Mouse (Mus musculus) MEL (cell line): ENCODE data around the gene Clpp. TPM values are rescaled to one million over a fixed set of nuclear protein-coding genes. Genes with fewer than 3 reads are reported as not detected.
A peak's percentile ranks its signal among the peaks of the same experiment; 100 is the strongest.

ENCODE experiments used
- DNase-seq: peaks from one replicate; pipeline ENCODE4 v3.0.0; 2011; ENCODE audit warnings: low read depth, low spot score
- H3K27ac ChIP-seq: 2 replicates; pipeline ENCODE4 v1.5.1; 2012; ENCODE audit warnings: low read depth, mild to moderate bottlenecking, control low read depth, low read length, moderate library complexity; ENCODE audit not compliant: control insufficient read depth
- H3K27me3 ChIP-seq, 2 experiments: fragments of 150-350 bp in 1 of 2; sonication (generic) in 1 of 2; 2 replicates each; pipeline ENCODE4 v1.6.1; 2012; ENCODE audit warnings: low read length in 2 of 2, mild to moderate bottlenecking in 2 of 2, improper control_type of control experiment in 1 of 2, moderate library complexity in 1 of 2; ENCODE audit not compliant: insufficient read depth in 2 of 2, control insufficient read depth in 1 of 2
- H3K36me3 ChIP-seq, 2 experiments: 2 replicates each; pipeline ENCODE4 v1.6.1; 2012 to 2014; ENCODE audit warnings: low read length in 2 of 2, improper control_type of control experiment in 1 of 2, inconsistent platforms in 1 of 2, mild to moderate bottlenecking in 1 of 2; ENCODE audit not compliant: insufficient read depth in 2 of 2, control insufficient read depth in 1 of 2
- H3K4me1 ChIP-seq, 2 experiments: fragments of 150-350 bp in 1 of 2; sonication (generic) in 1 of 2; 2 replicates each; pipeline ENCODE4 v1.6.1; 2012; ENCODE audit warnings: low read length in 2 of 2, improper control_type of control experiment in 1 of 2, mild to moderate bottlenecking in 1 of 2; ENCODE audit not compliant: insufficient read depth in 2 of 2, control insufficient read depth in 1 of 2
- H3K4me3 ChIP-seq, 2 experiments: fragments of 150-350 bp in 1 of 2; sonication (generic) in 1 of 2; 2 replicates each; pipeline ENCODE4 v1.5.1; 2012; ENCODE audit warnings: low read depth in 2 of 2, low read length in 2 of 2, mild to moderate bottlenecking in 2 of 2, moderate library complexity in 2 of 2, control low read depth in 1 of 2, improper control_type of control experiment in 1 of 2; ENCODE audit not compliant: control insufficient read depth in 1 of 2, insufficient read depth in 1 of 2
- H3K79me2 ChIP-seq: 2 replicates; pipeline ENCODE4 v1.6.1; 2012; ENCODE audit warnings: mild to moderate bottlenecking, low read length, moderate library complexity; ENCODE audit not compliant: control insufficient read depth, poor library complexity, insufficient read depth
- H3K9ac ChIP-seq: 2 replicates; pipeline ENCODE4 v1.6.1; 2012; ENCODE audit warnings: low read depth, mild to moderate bottlenecking, control low read depth, low read length, moderate library complexity; ENCODE audit not compliant: control insufficient read depth, poor library complexity, severe bottlenecking
- H3K9me3 ChIP-seq: fragments of 150-350 bp; sonication (generic); replicated peaks from 2 replicates; pipeline ENCODE4 v1.6.1; 2012; ENCODE audit warnings: mild to moderate bottlenecking, low read length, improper control_type of control experiment, moderate library complexity; ENCODE audit not compliant: insufficient read depth
- BHLHE40 ChIP-seq: IDR thresholded peaks from 2 replicates; pipeline ENCODE4 v1.6.1; 2012; ENCODE audit warnings: low read depth, mild to moderate bottlenecking, inconsistent platforms, low read length, improper control_type of control experiment, borderline replicate concordance
- CTCF ChIP-seq, 3 experiments: IDR thresholded peaks in 2 of 3; conservative IDR thresholded peaks in 1 of 3; 2 replicates each; pipeline ENCODE4 v1.5.1; 2011 to 2012; ENCODE audit warnings: low read length in 3 of 3, low read depth in 2 of 3, mild to moderate bottlenecking in 2 of 3, improper control_type of control experiment in 1 of 3, inconsistent platforms in 1 of 3, mixed read lengths in 1 of 3, moderate library complexity in 1 of 3; ENCODE audit not compliant: control insufficient read depth in 1 of 3, insufficient read depth in 1 of 3, poor library complexity in 1 of 3, severe bottlenecking in 1 of 3
- E2F4 ChIP-seq: IDR thresholded peaks from 2 replicates; pipeline ENCODE4 v1.6.1; 2011; ENCODE audit warnings: low read depth, low read length, improper control_type of control experiment, borderline replicate concordance
- EP300 ChIP-seq, 2 experiments: IDR thresholded peaks; 2 replicates each; pipeline ENCODE4 v1.6.1; 2011; ENCODE audit warnings: improper control_type of control experiment in 2 of 2, low read length in 2 of 2, low read depth in 1 of 2, mild to moderate bottlenecking in 1 of 2
- ETS1 ChIP-seq: IDR thresholded peaks from 2 replicates; pipeline ENCODE4 v1.6.1; 2012; ENCODE audit warnings: low read depth, mild to moderate bottlenecking, inconsistent platforms, low read length, improper control_type of control experiment, moderate library complexity
- GABPA ChIP-seq: IDR thresholded peaks from 2 replicates; pipeline ENCODE4 v1.6.1; 2012; ENCODE audit warnings: low read depth, mild to moderate bottlenecking, inconsistent platforms, low read length, improper control_type of control experiment, moderate library complexity
- GATA1 ChIP-seq: IDR thresholded peaks from 2 replicates; pipeline ENCODE4 v1.6.1; 2011; ENCODE audit warnings: low read depth, low read length, improper control_type of control experiment
- MAFK ChIP-seq: IDR thresholded peaks from 2 replicates; pipeline ENCODE4 v1.6.1; 2011; ENCODE audit warnings: low read depth, mild to moderate bottlenecking, low read length, improper control_type of control experiment, borderline replicate concordance
- MEF2A ChIP-seq: IDR thresholded peaks from 2 replicates; pipeline ENCODE4 v1.6.1; 2014; ENCODE audit warnings: low read depth, mild to moderate bottlenecking, inconsistent platforms, low read length, improper control_type of control experiment; ENCODE audit not compliant: poor library complexity, insufficient replicate concordance, severe bottlenecking; ENCODE audit errors: extremely low read depth
- MXI1 ChIP-seq: IDR thresholded peaks from 2 replicates; pipeline ENCODE4 v1.6.1; 2011; ENCODE audit warnings: mild to moderate bottlenecking, low read depth, low read length, improper control_type of control experiment
- MYC ChIP-seq: IDR thresholded peaks from 2 replicates; pipeline ENCODE4 v1.6.1; 2011; ENCODE audit warnings: low read depth, mild to moderate bottlenecking, low read length, improper control_type of control experiment, moderate library complexity
- NELFE ChIP-seq: IDR thresholded peaks from 2 replicates; pipeline ENCODE4 v1.6.1; 2011; ENCODE audit warnings: low read depth, low read length, improper control_type of control experiment
- POLR2A ChIP-seq, 2 experiments: IDR thresholded peaks; 2 replicates each; pipeline ENCODE4 v1.6.1; 2011 to 2012; ENCODE audit warnings: low read length in 2 of 2, mild to moderate bottlenecking in 2 of 2, control low read depth in 1 of 2, improper control_type of control experiment in 1 of 2, low read depth in 1 of 2, moderate library complexity in 1 of 2; ENCODE audit not compliant: control insufficient read depth in 1 of 2, insufficient read depth in 1 of 2, poor library complexity in 1 of 2
- RAD21 ChIP-seq: IDR thresholded peaks from 2 replicates; pipeline ENCODE4 v1.6.1; 2011; ENCODE audit warnings: mild to moderate bottlenecking, low read depth, low read length, improper control_type of control experiment
- RCOR1 ChIP-seq: IDR thresholded peaks from 2 replicates; pipeline ENCODE4 v1.6.1; 2012; ENCODE audit warnings: low read depth, mild to moderate bottlenecking, inconsistent platforms, low read length, improper control_type of control experiment
- SIN3A ChIP-seq: IDR thresholded peaks from 2 replicates; pipeline ENCODE4 v1.6.1; 2012; ENCODE audit warnings: low read length, improper control_type of control experiment, inconsistent platforms
- SMC3 ChIP-seq: IDR thresholded peaks from 2 replicates; pipeline ENCODE4 v1.6.1; 2011; ENCODE audit warnings: low read depth, low read length, improper control_type of control experiment
- TAL1 ChIP-seq: IDR thresholded peaks from 2 replicates; pipeline ENCODE4 v1.6.1; 2012; ENCODE audit warnings: mild to moderate bottlenecking, inconsistent platforms, low read length, moderate library complexity, mixed read lengths
- TBP ChIP-seq: IDR thresholded peaks from 2 replicates; pipeline ENCODE4 v1.8.0; 2011; ENCODE audit warnings: low read depth, low read length, improper control_type of control experiment
- TCF12 ChIP-seq: IDR thresholded peaks from 2 replicates; pipeline ENCODE4 v1.6.1; 2014; ENCODE audit warnings: low read depth, mild to moderate bottlenecking, inconsistent platforms, low read length, improper control_type of control experiment, moderate library complexity
- UBTF ChIP-seq: IDR thresholded peaks from 2 replicates; pipeline ENCODE4 v1.6.1; 2012; ENCODE audit warnings: low read depth, mild to moderate bottlenecking, inconsistent platforms, low read length, improper control_type of control experiment, moderate library complexity, borderline replicate concordance; ENCODE audit not compliant: insufficient read depth
- USF1 ChIP-seq: IDR thresholded peaks from 2 replicates; pipeline ENCODE4 v1.6.1; 2014; ENCODE audit warnings: low read depth, mild to moderate bottlenecking, inconsistent platforms, low read length, improper control_type of control experiment, moderate library complexity
- USF2 ChIP-seq, 2 experiments: IDR thresholded peaks; 2 replicates each; pipeline ENCODE4 v1.6.1; 2011 to 2012; ENCODE audit warnings: improper control_type of control experiment in 2 of 2, low read length in 2 of 2, borderline replicate concordance in 1 of 2, inconsistent platforms in 1 of 2, low read depth in 1 of 2, mild to moderate bottlenecking in 1 of 2; ENCODE audit not compliant: insufficient read depth in 1 of 2
- ZC3H11A ChIP-seq: IDR thresholded peaks from 2 replicates; pipeline ENCODE4 v1.6.1; 2012; ENCODE audit warnings: low read depth, mild to moderate bottlenecking, inconsistent platforms, low read length, improper control_type of control experiment
- ZNF384 ChIP-seq: IDR thresholded peaks from 2 replicates; pipeline ENCODE4 v1.6.1; 2012; ENCODE audit warnings: low read depth, mild to moderate bottlenecking, inconsistent platforms, low read length, improper control_type of control experiment
- polyA plus RNA-seq, 2 experiments: library from polyadenylated mRNA; stranded (reverse) in 1 of 2; unstranded in 1 of 2; fragments of >175 nt in 1 of 2; fragments of >200 nt in 1 of 2; gene quantifications; 2 replicates each; pipeline versions ENCODE4 v1.2.1 to v1.2.4; 2012; ENCODE audit warnings: low replicate concordance in 2 of 2, low read depth in 1 of 2; ENCODE audit not compliant: insufficient read length in 2 of 2, insufficient read depth in 1 of 2, missing spikeins in 1 of 2
- total RNA-seq: library from RNA; depleted of rRNA; stranded (reverse); fragments of 300-350 nt; gene quantifications from 2 replicates; pipeline ENCODE4 v1.2.3, GENCODE M21; 2012

Gene Clpp
- total and polyA plus RNA-seq, 3 experiments, result 177 to 178 TPM; not detected in 1

DNA sequence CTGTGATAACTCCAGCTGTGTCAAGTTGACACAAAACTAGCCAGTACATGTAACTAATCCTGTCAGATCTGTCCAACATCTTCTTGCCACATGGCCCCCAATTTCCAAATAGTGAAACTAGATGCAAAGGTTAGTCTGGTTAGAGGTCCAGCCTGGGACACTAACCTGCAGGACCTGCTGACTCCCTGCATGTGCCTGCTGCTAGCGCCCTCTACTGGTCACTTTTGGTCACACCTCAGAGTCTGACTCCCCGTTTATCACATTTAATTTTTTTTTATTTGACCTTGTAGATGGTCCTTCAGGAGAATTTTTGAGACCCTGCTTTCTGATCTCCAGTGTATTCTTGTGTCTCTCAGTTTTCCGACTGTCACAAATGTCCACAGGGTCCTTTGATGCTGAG lies 39.2 kb upstream of the Clpp start:
- Histone ChIP-seq H3K27ac (no peak overlapping the region), H3K9ac (no peak overlapping the region)
- TF ChIP-seq RCOR1, result no peak
- peak; percentile 79 for TF ChIP-seq RAD21
- TF ChIP-seq TCF12, result no peak
- peak; percentile 86 for TF ChIP-seq ZNF384
- no peak for TF ChIP-seq SIN3A
- no peak for TF ChIP-seq USF1
- TF ChIP-seq GABPA, result no peak
- no peak for TF ChIP-seq MAFK
- peak; percentile 70; the same call in 1 of the 2 replicates for TF ChIP-seq MYC
- TF ChIP-seq USF2 (IDR thresholded peaks at IDR 0.05; ENCODE audit: borderline replicate concordance in 1 of 2, insufficient read depth in 1 of 2, low read depth in 1 of 2, low read length in 2 of 2), result no peak
- TF ChIP-seq MEF2A, result no peak
- TF ChIP-seq E2F4, result no peak
- TF ChIP-seq SMC3, result peak; percentile 85
- TF ChIP-seq UBTF, result no peak
- peak; percentile 91 to 96 (median 92) for TF ChIP-seq CTCF (IDR thresholded peaks at IDR 0.05 in 2 of 3, conservative IDR thresholded peaks at IDR 0.05 in 1 of 3; ENCODE audit: control insufficient read depth in 1 of 3, insufficient read depth in 1 of 3, low read depth in 2 of 3, low read length in 3 of 3, poor library complexity in 1 of 3, severe bottlenecking in 1 of 3)
- TF ChIP-seq ZC3H11A, result peak; percentile 74
- no peak for TF ChIP-seq NELFE
- peak; percentile 53; the same call in 1 of the 2 replicates for TF ChIP-seq BHLHE40

GRCm38 (mm10) chr17:56952639-56953038 lies 37.5 kb upstream of the Clpp start:
- no peaks in the 10 kb centered on the region for H3K79me2 ChIP-seq
- no peaks in the 10 kb centered on the region for H3K36me3 ChIP-seq
- no peaks in the 10 kb centered on the region for H3K9me3 ChIP-seq
- no peak overlapping the region for H3K27ac ChIP-seq
- no peak overlapping the region for H3K9ac ChIP-seq
- H3K4me1 ChIP-seq, result peaks cover 0 to 1% of the 10 kb centered on the region in 2 experiments; a peak in 2 of 4 replicates
- H3K4me3 ChIP-seq, result no peak overlapping the region
- DNase-seq, result no peak
- H3K27me3 ChIP-seq, result no peaks in the 10 kb centered on the region
- TF ChIP-seq MAFK (no peak), GATA1 (no peak), SIN3A (no peak), BHLHE40 (no peak), MEF2A (no peak), MYC (no peak), POLR2A (IDR thresholded peaks at IDR 0.05; ENCODE audit: control insufficient read depth in 1 of 2, insufficient read depth in 1 of 2, low read depth in 1 of 2, low read length in 2 of 2, poor library complexity in 1 of 2) (no peak), EP300 (IDR thresholded peaks at IDR 0.05; ENCODE audit: low read depth in 1 of 2, low read length in 2 of 2) (no peak), MXI1 (no peak), TAL1 (no peak), USF2 (IDR thresholded peaks at IDR 0.05; ENCODE audit: borderline replicate concordance in 1 of 2, insufficient read depth in 1 of 2, low read depth in 1 of 2, low read length in 2 of 2) (no peak), TBP (no peak), RAD21 (no peak), CTCF (IDR thresholded peaks at IDR 0.05 in 2 of 3, conservative IDR thresholded peaks at IDR 0.05 in 1 of 3; ENCODE audit: control insufficient read depth in 1 of 3, insufficient read depth in 1 of 3, low read depth in 2 of 3, low read length in 3 of 3, poor library complexity in 1 of 3, severe bottlenecking in 1 of 3) (no peak), GABPA (no peak), SMC3 (no peak), RCOR1 (no peak), ETS1 (no peak), UBTF (no peak)
- TF ChIP-seq, all 39 proteins: peak for 0

More for the DNA sequence above, 39.2 kb upstream of the Clpp start:
- peak; percentile 80 for DNase-seq
- no peak overlapping the region for H3K4me3 ChIP-seq
- no peaks in the 10 kb centered on the region for H3K79me2 ChIP-seq
- H3K36me3 ChIP-seq, result no peaks in the 10 kb centered on the region
- H3K9me3 ChIP-seq, result no peaks in the 10 kb centered on the region
- H3K4me1 ChIP-seq, result no peaks in the 10 kb centered on the region
- peaks cover 3 to 4% of the 10 kb centered on the region in 2 experiments; a peak in 3 of 4 replicates for H3K27me3 ChIP-seq
